Mouse (Mus musculus): Measurements from ENCODE around the gene Lao1. TPM values are rescaled to one million over a fixed set of nuclear protein-coding genes. Genes with fewer than 3 reads are reported as not detected.
A peak's percentile ranks its signal among the peaks of the same experiment; 100 is the strongest.

Lao1 gene
- polyA plus RNA-seq, 1 experiment from 2014 or later, result not detected

DNA sequence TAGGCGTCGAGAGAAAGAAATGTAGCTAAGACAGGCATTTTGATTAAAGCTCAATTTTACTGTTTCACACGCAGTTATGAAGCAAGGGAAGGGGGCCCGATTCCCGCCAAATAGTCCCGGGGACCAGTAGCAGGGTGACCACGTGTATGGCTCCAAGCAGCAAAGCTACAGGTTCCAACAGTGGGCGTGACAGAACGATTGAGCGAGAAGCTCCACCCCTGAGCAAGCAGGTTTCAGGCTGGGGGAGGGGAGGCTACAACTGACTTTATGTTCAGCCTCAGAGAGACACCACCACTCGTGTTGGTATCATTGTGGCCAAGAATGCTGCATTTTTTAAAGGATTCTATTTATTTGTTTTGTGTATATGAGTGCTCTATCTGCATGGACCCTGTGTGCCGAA lies 28.0 kb downstream of the Lao1 start:
- no peak overlapping the region for H3K9ac ChIP-seq (ENCODE audit: low read depth, low read length)
- DNase-seq (ENCODE audit: low spot score), result no peak
- no peak overlapping the region for H3K4me3 ChIP-seq (ENCODE audit: low read depth, low read length)
- H3K4me1 ChIP-seq (replicated peaks; ENCODE audit: control insufficient read depth, insufficient read depth, low read length), result no peaks in the 10 kb centered on the region
- no peaks in the 10 kb centered on the region for H3K27me3 ChIP-seq (replicated peaks; ENCODE audit: control insufficient read depth, insufficient read depth, low read length)
- H3K9me3 ChIP-seq (ENCODE audit: control insufficient read depth, low read length), result peaks cover 3% of the 10 kb centered on the region; the same call in 1 of the 2 replicates
- H3K4me2 ChIP-seq, result no peak overlapping the region
- peak; percentile 18; the same call in 1 of the 2 replicates for ATAC-seq (replicated peaks; ENCODE audit: low FRiP score)
- no peaks in the 10 kb centered on the region for H3K36me3 ChIP-seq (ENCODE audit: control insufficient read depth, insufficient read depth, low read length)
- 26% methylated on average over 12 of the region's 12 CpGs for WGBS
- H3K27ac ChIP-seq (ENCODE audit: low read depth, low read length), result no peak overlapping the region

DNA sequence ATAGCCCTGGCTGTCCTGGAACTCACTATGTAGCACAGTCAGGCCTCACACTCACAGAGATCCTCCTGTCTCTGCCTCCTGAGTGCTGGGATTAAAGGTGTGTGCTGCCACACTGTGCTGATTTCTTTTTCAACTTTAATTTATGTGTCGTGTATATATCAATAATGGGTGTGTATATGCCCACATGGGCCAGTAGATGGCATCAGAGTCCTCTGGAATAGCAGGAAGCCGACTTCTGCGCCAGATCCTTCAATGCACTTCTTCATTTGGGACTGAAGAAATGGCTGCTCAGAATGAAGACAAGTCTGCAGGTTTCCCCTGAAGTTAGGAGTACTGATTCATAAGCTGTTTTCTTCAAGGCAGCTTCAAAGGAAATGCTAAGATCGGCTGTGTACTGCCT lies 30.4 kb downstream of the Lao1 start:
- H3K9me3 ChIP-seq (ENCODE audit: control insufficient read depth, low read length), result peaks cover 3% of the 10 kb centered on the region; the same call in 1 of the 2 replicates
- H3K4me3 ChIP-seq (ENCODE audit: low read depth, low read length), result no peak overlapping the region
- H3K4me1 ChIP-seq (replicated peaks; ENCODE audit: control insufficient read depth, insufficient read depth, low read length), result no peaks in the 10 kb centered on the region
- no peaks in the 10 kb centered on the region for H3K27me3 ChIP-seq (replicated peaks; ENCODE audit: control insufficient read depth, insufficient read depth, low read length)
- no peaks in the 10 kb centered on the region for H3K36me3 ChIP-seq (ENCODE audit: control insufficient read depth, insufficient read depth, low read length)
- no peak for DNase-seq (ENCODE audit: low spot score)
- H3K27ac ChIP-seq (ENCODE audit: low read depth, low read length), result no peak overlapping the region
- H3K4me2 ChIP-seq, result no peak overlapping the region
- ATAC-seq (replicated peaks; ENCODE audit: low FRiP score), result no peak
- H3K9ac ChIP-seq (ENCODE audit: low read depth, low read length), result no peak overlapping the region
- WGBS, result 27% methylated on average over 4 of the region's 4 CpGs

DNA sequence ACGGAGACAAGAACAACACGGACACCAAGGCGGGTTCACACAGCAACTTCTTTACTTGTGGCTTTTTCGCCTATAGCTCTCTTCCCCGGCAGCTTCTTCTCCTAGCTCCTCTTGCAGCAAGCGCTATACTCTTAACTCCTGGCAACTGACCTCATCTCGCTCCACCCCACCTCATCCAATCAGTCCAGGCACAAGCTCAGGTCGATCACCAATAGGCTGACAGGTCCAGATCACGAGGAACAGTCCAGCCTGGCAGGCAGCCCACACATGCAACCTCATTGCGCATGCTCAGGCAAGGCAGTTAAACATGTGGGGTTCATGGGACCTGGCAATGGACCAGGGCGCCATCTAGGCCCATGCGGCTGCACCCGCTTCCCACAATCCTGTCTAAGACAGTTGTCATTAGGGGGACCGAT lies 35.8 kb downstream of the Lao1 start:
- WGBS, result 79% methylated on average over 14 of the region's 14 CpGs
- Histone ChIP-seq H3K9me3 (ENCODE audit: control insufficient read depth, low read length) (peaks cover 3% of the 10 kb centered on the region; the same call in 1 of the 2 replicates), H3K4me2 (no peak overlapping the region), H3K27ac (ENCODE audit: low read depth, low read length) (no peak overlapping the region), H3K36me3 (ENCODE audit: control insufficient read depth, insufficient read depth, low read length) (no peaks in the 10 kb centered on the region), H3K9ac (ENCODE audit: low read depth, low read length) (no peak overlapping the region), H3K4me3 (ENCODE audit: low read depth, low read length) (no peak overlapping the region), H3K27me3 (replicated peaks; ENCODE audit: control insufficient read depth, insufficient read depth, low read length) (no peaks in the 10 kb centered on the region), H3K4me1 (replicated peaks; ENCODE audit: control insufficient read depth, insufficient read depth, low read length) (no peaks in the 10 kb centered on the region; the same call in 1 of the 2 replicates)
- no peak for DNase-seq (ENCODE audit: low spot score)
- no peak for ATAC-seq (replicated peaks; ENCODE audit: low FRiP score)

DNA sequence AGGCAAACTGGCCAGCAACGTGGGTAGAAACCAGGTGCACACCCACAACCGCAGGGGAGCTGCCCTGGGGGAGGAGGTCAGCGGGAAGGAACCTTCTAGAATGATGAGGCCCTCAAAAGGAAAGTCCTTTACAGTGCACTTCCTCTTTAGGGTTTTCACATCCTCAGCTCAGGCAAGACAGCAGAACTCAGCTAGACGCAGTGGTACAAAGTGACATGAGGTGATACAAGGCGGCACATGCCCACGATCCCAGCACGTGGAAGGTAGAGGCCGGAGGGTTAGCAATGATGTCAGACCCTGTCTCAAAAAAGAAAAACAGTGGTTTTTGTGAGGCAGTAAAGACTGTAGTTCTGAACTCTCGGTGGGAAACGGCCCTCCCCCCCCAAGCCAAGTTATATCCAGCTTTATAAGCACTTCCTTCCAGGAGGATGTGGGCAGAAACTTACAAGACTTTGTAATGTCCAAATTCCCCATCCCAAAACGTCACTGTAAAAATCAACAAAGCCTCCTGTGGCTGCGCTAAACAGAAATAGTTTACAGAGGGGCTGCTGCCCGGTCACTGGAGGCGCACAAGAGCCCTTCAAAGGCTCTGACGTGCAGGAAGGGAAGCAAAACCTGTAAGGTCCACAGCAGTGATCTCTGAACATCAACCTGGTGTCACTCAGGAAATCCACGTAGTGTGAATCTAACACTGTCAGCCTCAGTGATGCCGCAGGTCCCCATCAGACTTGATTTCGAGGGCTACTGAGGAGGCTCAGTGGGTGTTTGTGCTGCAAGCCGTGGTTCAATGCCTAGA lies 38.5 kb downstream of the Lao1 start:
- H3K4me3 ChIP-seq (ENCODE audit: low read depth, low read length), result no peak overlapping the region
- no peaks in the 10 kb centered on the region for H3K36me3 ChIP-seq (ENCODE audit: control insufficient read depth, insufficient read depth, low read length)
- H3K27ac ChIP-seq (ENCODE audit: low read depth, low read length), result no peak overlapping the region
- no peaks in the 10 kb centered on the region for H3K9me3 ChIP-seq (ENCODE audit: control insufficient read depth, low read length)
- no peaks in the 10 kb centered on the region for H3K27me3 ChIP-seq (replicated peaks; ENCODE audit: control insufficient read depth, insufficient read depth, low read length)
- ATAC-seq (replicated peaks; ENCODE audit: low FRiP score) (no peak), DNase-seq (ENCODE audit: low spot score) (no peak)
- no peaks in the 10 kb centered on the region; the same call in 1 of the 2 replicates for H3K4me1 ChIP-seq (replicated peaks; ENCODE audit: control insufficient read depth, insufficient read depth, low read length)
- no peak overlapping the region for H3K4me2 ChIP-seq
- WGBS, result 38% methylated on average over 19 of the region's 19 CpGs
- no peak overlapping the region; the same call in 1 of the 2 replicates for H3K9ac ChIP-seq (ENCODE audit: low read depth, low read length)

DNA sequence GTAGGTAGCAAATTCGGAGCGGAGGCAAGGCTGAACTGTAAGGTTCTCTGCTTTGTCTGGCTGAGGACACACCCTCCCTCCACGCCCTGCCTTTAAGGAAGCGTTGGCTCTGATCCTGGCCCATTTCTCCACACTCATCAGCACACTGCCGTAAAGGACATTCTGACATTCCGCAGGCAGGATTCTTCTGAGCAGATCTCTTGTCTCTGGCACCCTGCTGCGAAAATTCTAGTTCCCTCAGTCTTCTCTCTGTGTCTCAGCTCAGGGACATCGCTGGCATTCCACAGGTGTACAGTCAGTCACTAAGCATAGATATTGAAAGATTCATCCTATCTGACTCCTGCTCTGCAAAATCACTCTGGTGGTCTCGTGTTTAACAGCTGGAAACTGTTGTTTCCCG lies 40.3 kb downstream of the Lao1 start:
- WGBS, result 63% methylated on average over 10 of the region's 10 CpGs
- DNase-seq (ENCODE audit: low spot score), result no peak
- ATAC-seq (replicated peaks; ENCODE audit: low FRiP score), result no peak
- H3K4me3 ChIP-seq (ENCODE audit: low read depth, low read length), result no peak overlapping the region
- H3K9ac ChIP-seq (ENCODE audit: low read depth, low read length), result no peak overlapping the region
- H3K27ac ChIP-seq (ENCODE audit: low read depth, low read length), result no peak overlapping the region
- no peaks in the 10 kb centered on the region; the same call in 1 of the 2 replicates for H3K4me1 ChIP-seq (replicated peaks; ENCODE audit: control insufficient read depth, insufficient read depth, low read length)
- H3K9me3 ChIP-seq (ENCODE audit: control insufficient read depth, low read length), result no peaks in the 10 kb centered on the region
- no peaks in the 10 kb centered on the region for H3K36me3 ChIP-seq (ENCODE audit: control insufficient read depth, insufficient read depth, low read length)
- no peak overlapping the region for H3K4me2 ChIP-seq
- H3K27me3 ChIP-seq (replicated peaks; ENCODE audit: control insufficient read depth, insufficient read depth, low read length), result no peaks in the 10 kb centered on the region

DNA sequence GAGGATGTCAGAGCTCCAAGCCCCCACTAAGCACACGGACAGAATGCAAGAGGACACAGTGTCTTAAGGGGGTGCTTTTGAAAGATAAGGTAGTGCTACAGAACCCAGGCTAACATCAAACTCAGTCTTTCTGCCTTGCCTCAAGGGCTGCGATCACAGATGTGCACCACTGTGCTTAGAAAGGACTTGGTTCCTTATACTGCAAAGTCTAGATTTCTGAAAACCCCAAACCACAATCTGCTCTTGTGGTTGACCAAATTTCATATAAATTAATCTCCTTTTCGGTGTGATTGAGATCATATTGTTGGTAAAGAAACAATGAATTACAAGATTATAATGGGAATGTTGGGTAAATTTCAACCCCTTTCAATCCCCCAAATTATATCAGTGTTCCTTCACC lies 41.1 kb downstream of the Lao1 start:
- H3K9me3 ChIP-seq (ENCODE audit: control insufficient read depth, low read length), result no peaks in the 10 kb centered on the region
- H3K9ac ChIP-seq (ENCODE audit: low read depth, low read length), result no peak overlapping the region
- H3K4me2 ChIP-seq, result no peak overlapping the region
- no peak overlapping the region for H3K4me3 ChIP-seq (ENCODE audit: low read depth, low read length)
- no peak for ATAC-seq (replicated peaks; ENCODE audit: low FRiP score)
- DNase-seq (ENCODE audit: low spot score), result no peak
- no peaks in the 10 kb centered on the region; the same call in 1 of the 2 replicates for H3K4me1 ChIP-seq (replicated peaks; ENCODE audit: control insufficient read depth, insufficient read depth, low read length)
- no peak overlapping the region for H3K27ac ChIP-seq (ENCODE audit: low read depth, low read length)
- 51% methylated on average over 3 of the region's 3 CpGs for WGBS
- H3K27me3 ChIP-seq (replicated peaks; ENCODE audit: control insufficient read depth, insufficient read depth, low read length), result no peaks in the 10 kb centered on the region
- H3K36me3 ChIP-seq (ENCODE audit: control insufficient read depth, insufficient read depth, low read length), result no peaks in the 10 kb centered on the region

DNA sequence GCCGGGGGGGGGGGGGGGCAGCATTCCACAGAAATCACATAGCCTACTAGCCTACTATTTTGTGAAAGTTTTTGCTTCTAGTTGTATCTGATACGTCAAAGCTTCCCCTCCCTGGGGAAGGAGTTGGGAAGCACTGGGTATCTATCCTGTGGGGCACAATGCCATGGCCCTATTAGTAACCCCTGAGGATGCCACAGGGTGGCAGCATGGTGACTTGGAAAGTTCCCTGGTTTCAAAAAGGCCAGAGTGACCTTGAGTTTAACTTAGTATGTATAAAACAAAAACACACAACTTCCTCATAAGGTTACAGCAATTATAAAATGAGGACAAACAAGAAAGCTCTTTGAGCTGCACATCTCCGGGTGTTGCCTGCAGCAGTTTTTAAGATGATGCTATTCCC lies 42.8 kb downstream of the Lao1 start:
- Histone ChIP-seq H3K4me2 (no peak overlapping the region), H3K27ac (ENCODE audit: low read depth, low read length) (no peak overlapping the region), H3K4me3 (ENCODE audit: low read depth, low read length) (no peak overlapping the region), H3K36me3 (ENCODE audit: control insufficient read depth, insufficient read depth, low read length) (no peaks in the 10 kb centered on the region), H3K27me3 (replicated peaks; ENCODE audit: control insufficient read depth, insufficient read depth, low read length) (no peaks in the 10 kb centered on the region), H3K9me3 (ENCODE audit: control insufficient read depth, low read length) (no peaks in the 10 kb centered on the region), H3K4me1 (replicated peaks; ENCODE audit: control insufficient read depth, insufficient read depth, low read length) (peaks cover 3% of the 10 kb centered on the region; the same call in 1 of the 2 replicates), H3K9ac (ENCODE audit: low read depth, low read length) (no peak overlapping the region)
- DNase-seq (ENCODE audit: low spot score) (no peak), ATAC-seq (replicated peaks; ENCODE audit: low FRiP score) (no peak)
- WGBS, result 71% methylated on average over 3 of the region's 3 CpGs

DNA sequence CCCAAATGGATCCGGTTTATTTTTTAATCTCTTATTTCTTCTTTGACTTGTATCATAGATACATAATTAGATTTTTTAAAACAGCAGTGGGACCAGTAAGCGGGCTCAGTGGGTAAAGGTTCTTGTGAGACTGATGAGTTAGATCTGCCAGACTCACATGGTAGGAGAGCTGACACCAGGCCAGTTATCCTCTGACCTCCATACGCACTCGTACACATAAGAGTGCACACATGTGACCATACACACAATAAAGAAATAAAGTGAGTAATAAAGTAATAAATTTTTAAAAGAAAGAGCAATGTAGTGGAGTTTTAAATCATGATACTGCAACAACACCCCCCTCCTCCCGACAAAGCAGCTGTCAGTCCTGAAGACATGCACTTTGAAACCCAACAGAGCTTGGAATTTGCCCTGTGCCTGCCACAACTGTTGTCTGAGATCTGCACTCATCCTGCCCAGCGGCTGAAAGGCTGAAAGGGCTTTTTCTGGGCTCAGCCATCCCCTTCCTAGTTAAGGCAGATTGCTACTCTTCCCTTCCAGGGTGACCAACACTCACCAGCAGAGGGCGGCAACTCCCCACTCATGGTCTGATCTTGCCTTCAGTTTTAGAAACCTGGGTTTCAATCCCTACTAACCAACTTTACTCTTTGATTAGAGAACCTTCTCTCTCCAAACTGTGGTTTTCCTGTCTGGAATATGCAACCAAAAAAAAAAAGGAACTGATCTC lies 43.4 kb downstream of the Lao1 start:
- Histone ChIP-seq H3K9ac (ENCODE audit: low read depth, low read length) (no peak overlapping the region), H3K27ac (ENCODE audit: low read depth, low read length) (no peak overlapping the region)
- 45% methylated on average over 7 of the region's 7 CpGs for WGBS

More for the DNA sequence above, 43.4 kb downstream of the Lao1 start:
- peak; percentile 84 for DNase-seq (ENCODE audit: low spot score)
- no peak overlapping the region for H3K4me2 ChIP-seq
- H3K4me1 ChIP-seq (replicated peaks; ENCODE audit: control insufficient read depth, insufficient read depth, low read length), result peaks cover 3% of the 10 kb centered on the region; the same call in 1 of the 2 replicates
- no peak overlapping the region for H3K4me3 ChIP-seq (ENCODE audit: low read depth, low read length)
- H3K27me3 ChIP-seq (replicated peaks; ENCODE audit: control insufficient read depth, insufficient read depth, low read length), result no peaks in the 10 kb centered on the region
- ATAC-seq (replicated peaks; ENCODE audit: low FRiP score), result peak; percentile 44; the same call in 1 of the 2 replicates
- no peaks in the 10 kb centered on the region for H3K36me3 ChIP-seq (ENCODE audit: control insufficient read depth, insufficient read depth, low read length)
- no peaks in the 10 kb centered on the region for H3K9me3 ChIP-seq (ENCODE audit: control insufficient read depth, low read length)

Measured in liver, embryonic 11.5 days (tissue).